Mouse (Mus musculus): ENCODE data around the gene Elmo3. TPM values are rescaled to one million over a fixed set of nuclear protein-coding genes. Genes with fewer than 3 reads are reported as not detected.
"Not testable (repeated sequence)": the region's sequence is repeated elsewhere in the genome, so short reads cannot be mapped to it uniquely, and the experiment has no call there.

Gene Elmo3
- total RNA-seq, 2 experiments from 2014 or later, result 0.61 to 0.64 TPM

- DNase-seq (ENCODE audit: extremely low spot score in 1 of 2, low spot score in 1 of 2), result no peak
These were observed 30.0 kb upstream of the Elmo3 start for GRCm38 (mm10) chr8:105275387-105275786.

GRCm38 (mm10) chr8:105275840-105276239 is 29.6 kb upstream of the Elmo3 start, which contains the start of gene Nol3:
Gene Nol3, plus strand, starts transcription at chr8:105276140.
- DNase-seq (ENCODE audit: extremely low spot score in 1 of 2, low spot score in 1 of 2), result no peak

- DNase-seq (ENCODE audit: extremely low spot score in 1 of 2, low spot score in 1 of 2), result peak in 1 of 2 experiments; percentile 54
These were observed 28.9 kb upstream of the Elmo3 start for GRCm38 (mm10) chr8:105276292-105277120.

- peak; percentile 76 to 81 for DNase-seq (ENCODE audit: extremely low spot score in 1 of 2, low spot score in 1 of 2)
These were observed 26.5 kb upstream of the Elmo3 start for GRCm38 (mm10) chr8:105278911-105279334.

GRCm38 (mm10) chr8:105280567-105280966 is 24.8 kb upstream of the Elmo3 start:
- DNase-seq (ENCODE audit: extremely low spot score in 1 of 2, low spot score in 1 of 2), result no peak

GRCm38 (mm10) chr8:105281821-105282220 is 23.6 kb upstream of the Elmo3 start:
- no peak for DNase-seq (ENCODE audit: extremely low spot score in 1 of 2, low spot score in 1 of 2)

- no peak for DNase-seq (ENCODE audit: extremely low spot score in 1 of 2, low spot score in 1 of 2)
These were observed 23.2 kb upstream of the Elmo3 start for GRCm38 (mm10) chr8:105282239-105282638.

- peak in 1 of 2 experiments; percentile 56 for DNase-seq (ENCODE audit: extremely low spot score in 1 of 2, low spot score in 1 of 2)
These were observed 22.3 kb upstream of the Elmo3 start for GRCm38 (mm10) chr8:105283074-105283473.

GRCm38 (mm10) chr8:105285514-105285913 is 19.9 kb upstream of the Elmo3 start:
- DNase-seq (ENCODE audit: extremely low spot score in 1 of 2, low spot score in 1 of 2), result no peak

GRCm38 (mm10) chr8:105286907-105287306 is 18.5 kb upstream of the Elmo3 start:
- DNase-seq (ENCODE audit: extremely low spot score in 1 of 2, low spot score in 1 of 2), result no peak

- no peak for DNase-seq (ENCODE audit: extremely low spot score in 1 of 2, low spot score in 1 of 2)
These were observed 17.2 kb upstream of the Elmo3 start for GRCm38 (mm10) chr8:105288231-105288630.

GRCm38 (mm10) chr8:105288958-105289732 is 16.3 kb upstream of the Elmo3 start:
- peak; percentile 88 to 91 for DNase-seq (ENCODE audit: extremely low spot score in 1 of 2, low spot score in 1 of 2)

- DNase-seq (ENCODE audit: extremely low spot score in 1 of 2, low spot score in 1 of 2), result peak in 1 of 2 experiments; percentile 34
These were observed 15.5 kb upstream of the Elmo3 start, which contains the start of gene 4931428F04Rik for GRCm38 (mm10) chr8:105289805-105290460. Gene 4931428F04Rik, minus strand, starts transcription at chr8:105289864.

- DNase-seq (ENCODE audit: extremely low spot score in 1 of 2, low spot score in 1 of 2), result peak in 1 of 2 experiments; percentile 93
These were observed 14.7 kb upstream of the Elmo3 start for GRCm38 (mm10) chr8:105290554-105291314.

GRCm38 (mm10) chr8:105291364-105291763 is 14.0 kb upstream of the Elmo3 start:
- DNase-seq (ENCODE audit: extremely low spot score in 1 of 2, low spot score in 1 of 2), result not testable (repeated sequence)

- not testable (repeated sequence) for DNase-seq (ENCODE audit: extremely low spot score in 1 of 2, low spot score in 1 of 2)
These were observed 13.6 kb upstream of the Elmo3 start for GRCm38 (mm10) chr8:105291802-105292201.

- DNase-seq (ENCODE audit: extremely low spot score in 1 of 2, low spot score in 1 of 2), result no peak
These were observed 12.9 kb upstream of the Elmo3 start for GRCm38 (mm10) chr8:105292471-105292870.

- no peak for DNase-seq (ENCODE audit: extremely low spot score in 1 of 2, low spot score in 1 of 2)
These were observed 12.0 kb upstream of the Elmo3 start for GRCm38 (mm10) chr8:105293405-105293804.

GRCm38 (mm10) chr8:105294776-105295175 is 10.6 kb upstream of the Elmo3 start:
- DNase-seq (ENCODE audit: extremely low spot score in 1 of 2, low spot score in 1 of 2), result no peak

GRCm38 (mm10) chr8:105295256-105295655 is 10.1 kb upstream of the Elmo3 start:
- DNase-seq (ENCODE audit: extremely low spot score in 1 of 2, low spot score in 1 of 2), result no peak
